Mouse (Mus musculus) midbrain, embryonic 10.5 days (tissue): Measurements from ENCODE around the gene Ccdc85c. TPM values are rescaled to one million over a fixed set of nuclear protein-coding genes. Genes with fewer than 3 reads are reported as not detected.

ENCODE experiments used
- DNase-seq: peaks from one replicate; pipeline ENCODE4 v3.0.0-alpha.2; 2017; ENCODE audit warnings: low spot score
- H3K27ac ChIP-seq: fragments of 300-500 bp; sonication (generic); replicated peaks from 2 replicates; pipeline ENCODE4 v1.5.1; 2016; ENCODE audit warnings: mild to moderate bottlenecking
- H3K27me3 ChIP-seq: fragments of 300-500 bp; sonication (generic); 2 replicates; pipeline ENCODE4 v1.6.1; 2016; ENCODE audit warnings: low read depth, mild to moderate bottlenecking; ENCODE audit not compliant: poor library complexity, severe bottlenecking
- H3K36me3 ChIP-seq: fragments of 300-500 bp; sonication (generic); 2 replicates; pipeline ENCODE4 v1.6.1; 2016; ENCODE audit warnings: mild to moderate bottlenecking, moderate library complexity
- H3K4me1 ChIP-seq: fragments of 300-500 bp; sonication (generic); 2 replicates; pipeline ENCODE4 v1.6.1; 2016
- H3K4me3 ChIP-seq: fragments of 300-500 bp; sonication (generic); 2 replicates; pipeline ENCODE4 v1.5.1; 2016; ENCODE audit warnings: mild to moderate bottlenecking, moderate library complexity
- H3K9me3 ChIP-seq: fragments of 300-500 bp; sonication (generic); replicated peaks from 2 replicates; pipeline ENCODE4 v1.6.1; 2016; ENCODE audit warnings: mild to moderate bottlenecking
- WGBS: fragments of 180-500 bp; shearing (Covaris S2); methylation state at CpG from one replicate; pipeline ENCODE4 v1.1.7; 2016; 5-methylcytosine and 5-hydroxymethylcytosine counted together
- polyA plus RNA-seq: library from polyadenylated mRNA; unstranded; fragments of >200 nt; fragmentation: Nextera tagmentation; extraction: Ambion mirVana; gene quantifications from 2 replicates; pipeline ENCODE4 v1.2.1, GENCODE M21; 2016

Ccdc85c gene
- polyA plus RNA-seq, 1 experiment from 2014 or later = 12.1 TPM

GRCm38 (mm10) chr12:108198447-108198846 lies 76.8 kb downstream of the Ccdc85c start:
- Histone ChIP-seq H3K4me3 (no peak overlapping the region), H3K36me3 (peaks cover 100% of the 10 kb centered on the region), H3K27ac (no peak overlapping the region), H3K9me3 (no peaks in the 10 kb centered on the region), H3K4me1 (no peaks in the 10 kb centered on the region), H3K27me3 (no peaks in the 10 kb centered on the region)
- WGBS = 92% methylated on average over 4 of the region's 4 CpGs
- no peak for DNase-seq

GRCm38 (mm10) chr12:108195761-108196160 lies 79.5 kb downstream of the Ccdc85c start:
- 94% methylated on average over 11 of the region's 11 CpGs for WGBS
- no peak for DNase-seq
- Histone ChIP-seq H3K36me3 (peaks cover 100% of the 10 kb centered on the region), H3K27me3 (no peaks in the 10 kb centered on the region), H3K4me1 (no peaks in the 10 kb centered on the region), H3K27ac (no peak overlapping the region), H3K4me3 (no peak overlapping the region), H3K9me3 (no peaks in the 10 kb centered on the region)

- no peaks in the 10 kb centered on the region for H3K9me3 ChIP-seq
- H3K4me3 ChIP-seq = no peak overlapping the region
- 96% methylated on average over 5 of the region's 5 CpGs for WGBS
- peaks cover 100% of the 10 kb centered on the region for H3K36me3 ChIP-seq
- DNase-seq = no peak
- H3K4me1 ChIP-seq = no peaks in the 10 kb centered on the region
- no peak overlapping the region for H3K27ac ChIP-seq
- no peaks in the 10 kb centered on the region for H3K27me3 ChIP-seq
Measured at GRCm38 (mm10) chr12:108193878-108194277, 81.3 kb downstream of the Ccdc85c start.

- peaks cover 96% of the 10 kb centered on the region for H3K36me3 ChIP-seq
- WGBS = 88% methylated on average over 6 of the region's 6 CpGs
Measured at GRCm38 (mm10) chr12:108187541-108188091, 87.6 kb downstream of the Ccdc85c start.

GRCm38 (mm10) chr12:108181716-108182115 lies 93.5 kb downstream of the Ccdc85c start:
- H3K27ac ChIP-seq = no peak overlapping the region
- no peaks in the 10 kb centered on the region for H3K27me3 ChIP-seq
- no peak overlapping the region for H3K4me3 ChIP-seq
- H3K4me1 ChIP-seq = peaks cover 34% of the 10 kb centered on the region
- peaks cover 50% of the 10 kb centered on the region for H3K36me3 ChIP-seq
- no peaks in the 10 kb centered on the region for H3K9me3 ChIP-seq
- no peak for DNase-seq
- WGBS = 91% methylated on average over 6 of the region's 6 CpGs

More at GRCm38 (mm10) chr12:108187541-108188091, 87.6 kb downstream of the Ccdc85c start:
- no peak overlapping the region for H3K27ac ChIP-seq
- no peaks in the 10 kb centered on the region for H3K9me3 ChIP-seq
- no peaks in the 10 kb centered on the region for H3K4me1 ChIP-seq
- no peak overlapping the region for H3K4me3 ChIP-seq
- H3K27me3 ChIP-seq = no peaks in the 10 kb centered on the region
- DNase-seq = no peak

- no peaks in the 10 kb centered on the region for H3K9me3 ChIP-seq
- whole genome bisulfite sequencing = under 1% methylated on average over 82 of the region's 82 CpGs
- H3K27me3 ChIP-seq = no peaks in the 10 kb centered on the region
- peaks cover 30% of the 10 kb centered on the region for H3K36me3 ChIP-seq
- peaks cover 45% of the 10 kb centered on the region for H3K4me1 ChIP-seq
- H3K4me3 ChIP-seq = peak within 1 kb of the TSS; percentile 90
- peak; percentile 99 for DNase-seq
- peak within 1 kb of the TSS; percentile 93 for H3K27ac ChIP-seq
Measured at GRCm38 (mm10) chr12:108179321-108180266, 95.6 kb downstream of the Ccdc85c start, which contains the start of gene Ccnk. Gene Ccnk, plus strand, starts transcription at chr12:108179579.

- H3K4me1 ChIP-seq = peaks cover 46% of the 10 kb centered on the region
- H3K36me3 ChIP-seq = peaks cover 25% of the 10 kb centered on the region
- H3K27ac ChIP-seq = peak within 1 kb of the TSS; percentile 93
- H3K9me3 ChIP-seq = no peaks in the 10 kb centered on the region
- peak within 1 kb of the TSS; percentile 90 for H3K4me3 ChIP-seq
- WGBS = 1% methylated on average over 9 of the region's 9 CpGs
- no peaks in the 10 kb centered on the region for H3K27me3 ChIP-seq
- DNase-seq = no peak
Measured at GRCm38 (mm10) chr12:108179246-108179320, 96.1 kb downstream of the Ccdc85c start, which contains the start of gene Setd3. Gene Setd3, minus strand, starts transcription at chr12:108179314.

- Histone ChIP-seq H3K4me1 (peaks cover 46% of the 10 kb centered on the region), H3K36me3 (peaks cover 20% of the 10 kb centered on the region), H3K4me3 (peak overlapping the region; percentile 90), H3K9me3 (no peaks in the 10 kb centered on the region), H3K27me3 (no peaks in the 10 kb centered on the region), H3K27ac (peak overlapping the region; percentile 93)
- peak; percentile 57 for DNase-seq
- WGBS = under 1% methylated on average over 103 of the region's 103 CpGs
Measured at GRCm38 (mm10) chr12:108178331-108179245, 96.6 kb downstream of the Ccdc85c start.

- Histone ChIP-seq H3K27ac (no peak overlapping the region), H3K9me3 (no peaks in the 10 kb centered on the region), H3K27me3 (no peaks in the 10 kb centered on the region), H3K4me1 (peaks cover 48% of the 10 kb centered on the region), H3K4me3 (no peak overlapping the region), H3K36me3 (peaks cover under 1% of the 10 kb centered on the region; the same call in 1 of the 2 replicates)
- DNase-seq = no peak
- 77% methylated on average over 3 of the region's 3 CpGs for WGBS
Measured at GRCm38 (mm10) chr12:108176366-108176765, 98.9 kb downstream of the Ccdc85c start.

- Histone ChIP-seq H3K4me3 (no peak overlapping the region), H3K4me1 (peaks cover 34% of the 10 kb centered on the region)
- WGBS = 85% methylated on average over 8 of the region's 8 CpGs
Measured at GRCm38 (mm10) chr12:108174606-108175505, 100.4 kb downstream of the Ccdc85c start.

GRCm38 (mm10) chr12:108172639-108173038 lies 102.6 kb downstream of the Ccdc85c start:
- 79% methylated on average over 4 of the region's 4 CpGs for WGBS
- Histone ChIP-seq H3K36me3 (no peaks in the 10 kb centered on the region), H3K4me1 (peaks cover 23% of the 10 kb centered on the region), H3K27me3 (no peaks in the 10 kb centered on the region), H3K9me3 (no peaks in the 10 kb centered on the region), H3K27ac (no peak overlapping the region), H3K4me3 (no peak overlapping the region)
- no peak for DNase-seq

More at GRCm38 (mm10) chr12:108174606-108175505, 100.4 kb downstream of the Ccdc85c start:
- Histone ChIP-seq H3K36me3 (no peaks in the 10 kb centered on the region), H3K27ac (no peak overlapping the region), H3K27me3 (no peaks in the 10 kb centered on the region), H3K9me3 (no peaks in the 10 kb centered on the region)
- no peak for DNase-seq

- peaks cover 10% of the 10 kb centered on the region for H3K4me1 ChIP-seq
- DNase-seq = no peak
- H3K36me3 ChIP-seq = no peaks in the 10 kb centered on the region
- H3K9me3 ChIP-seq = no peaks in the 10 kb centered on the region
- H3K27ac ChIP-seq = no peak overlapping the region
- no peak overlapping the region for H3K4me3 ChIP-seq
- no peaks in the 10 kb centered on the region for H3K27me3 ChIP-seq
Measured at GRCm38 (mm10) chr12:108171336-108171735, 103.9 kb downstream of the Ccdc85c start.
